Mouse (Mus musculus): Measurements from ENCODE around the gene Atp6v0b. TPM values are rescaled to one million over a fixed set of nuclear protein-coding genes. Genes with fewer than 3 reads are reported as not detected.

Gene Atp6v0b
- polyA plus RNA-seq, 1 experiment from 2014 or later, result 618 TPM

Other genes starting within 250 kb of the Atp6v0b start
- 82.5 and 84.8 TPM in 2 replicates for gene Dmap1, start 205.1 kb downstream of the Atp6v0b start, polyA plus RNA-seq (2015; fragmentation: Nextera tagmentation; extraction: Ambion mirVana)
- gene Gm12845, start 162.9 kb downstream of the Atp6v0b start, polyA plus RNA-seq (2015; fragmentation: Nextera tagmentation; extraction: Ambion mirVana), result not detected in 2 replicates
- gene Klf17, start 121.7 kb downstream of the Atp6v0b start, polyA plus RNA-seq (2015; fragmentation: Nextera tagmentation; extraction: Ambion mirVana), result not detected in 2 replicates
- gene Slc6a9, start 52.8 kb downstream of the Atp6v0b start, polyA plus RNA-seq (2015; fragmentation: Nextera tagmentation; extraction: Ambion mirVana), result 32.3 and 33.0 TPM in 2 replicates
- 2.7 and 3.2 TPM in 2 replicates for gene Ccdc24, start 14.8 kb downstream of the Atp6v0b start, polyA plus RNA-seq (2015; fragmentation: Nextera tagmentation; extraction: Ambion mirVana)
- 65.4 and 67.7 TPM in 2 replicates for gene B4galt2, start 3.8 kb downstream of the Atp6v0b start, polyA plus RNA-seq (2015; fragmentation: Nextera tagmentation; extraction: Ambion mirVana)
- 24.0 and 25.5 TPM in 2 replicates for gene Dph2, start 4.7 kb upstream of the Atp6v0b start, polyA plus RNA-seq (2015; fragmentation: Nextera tagmentation; extraction: Ambion mirVana)
- 76.5 and 77.1 TPM in 2 replicates for gene Ipo13, start 27.7 kb upstream of the Atp6v0b start, polyA plus RNA-seq (2015; fragmentation: Nextera tagmentation; extraction: Ambion mirVana)
- gene Artn, start 42.4 kb upstream of the Atp6v0b start, polyA plus RNA-seq (2015; fragmentation: Nextera tagmentation; extraction: Ambion mirVana), result 0.45 and 0.96 TPM in 2 replicates
- gene St3gal3, start 247.6 kb upstream of the Atp6v0b start, polyA plus RNA-seq (2015; fragmentation: Nextera tagmentation; extraction: Ambion mirVana), result 12.6 and 12.9 TPM in 2 replicates